Mouse (Mus musculus) limb, embryonic 14.5 days (tissue): ENCODE data around the gene Gm21962. TPM values are rescaled to one million over a fixed set of nuclear protein-coding genes. Genes with fewer than 3 reads are reported as not detected.

ENCODE experiments used
- ATAC-seq: fragments of 200-750 bp; cut with Nextera tagmentation; 2 replicates; pipeline ENCODE4 v1.8.0; 2017; ENCODE audit warnings: low read depth, moderate number of reproducible peaks, moderate TSS enrichment; ENCODE audit not compliant: low FRiP score
- DNase-seq: peaks from one replicate; pipeline ENCODE4 v3.0.0-alpha.2; 2015; ENCODE audit warnings: low spot score
- H3K27ac ChIP-seq: fragments of 300-500 bp; sonication (generic); replicated peaks from 2 replicates; pipeline ENCODE4 v1.5.1; 2014; ENCODE audit warnings: low read depth, mild to moderate bottlenecking, low read length, moderate library complexity, mixed read lengths
- H3K27me3 ChIP-seq: fragments of 300-500 bp; sonication (generic); 2 replicates; pipeline ENCODE4 v1.6.1; 2014; ENCODE audit warnings: low read length, mixed read lengths; ENCODE audit not compliant: control insufficient read depth, insufficient read depth
- H3K36me3 ChIP-seq: fragments of 300-500 bp; sonication (generic); 2 replicates; pipeline ENCODE4 v1.6.1; 2014; ENCODE audit warnings: mild to moderate bottlenecking, low read length, moderate library complexity, mixed read lengths; ENCODE audit not compliant: control insufficient read depth, insufficient read depth
- H3K4me1 ChIP-seq: fragments of 300-500 bp; sonication (generic); 2 replicates; pipeline ENCODE4 v1.6.1; 2014; ENCODE audit warnings: antibody characterized with exemption, low read length, mixed read lengths; ENCODE audit not compliant: control insufficient read depth, insufficient read depth
- H3K4me2 ChIP-seq: fragments of 300-500 bp; sonication (generic); replicated peaks from 2 replicates; pipeline ENCODE4 v1.6.1; 2014; ENCODE audit warnings: low read depth, mild to moderate bottlenecking, low read length, moderate library complexity; ENCODE audit not compliant: severe bottlenecking
- H3K4me3 ChIP-seq: fragments of 300-500 bp; sonication (generic); replicated peaks from 2 replicates; pipeline ENCODE4 v1.5.1; 2014; ENCODE audit warnings: low read length
- H3K9ac ChIP-seq: fragments of 300-500 bp; sonication (generic); 2 replicates; pipeline ENCODE4 v1.6.1; 2014; ENCODE audit warnings: mild to moderate bottlenecking, low read depth, low read length, moderate library complexity; ENCODE audit not compliant: severe bottlenecking
- H3K9me3 ChIP-seq: fragments of 300-500 bp; sonication (generic); 2 replicates; pipeline ENCODE4 v1.6.1; 2016; ENCODE audit warnings: low read length; ENCODE audit not compliant: control insufficient read depth
- POLR2A ChIP-seq: fragments of 200-500 bp; IDR thresholded peaks from 2 replicates; pipeline ENCODE4 v1.8.0; 2012; ENCODE audit warnings: inconsistent platforms, mild to moderate bottlenecking, moderate library complexity, borderline replicate concordance; ENCODE audit not compliant: insufficient read depth, insufficient read length; ENCODE audit errors: extremely low read depth
- WGBS: fragments of 180-500 bp; shearing (Covaris S2); extraction: QIAGEN DNeasy Blood & Tissue Kit; methylation state at CpG from one replicate; pipeline ENCODE4 v1.1.7; 2014; 5-methylcytosine and 5-hydroxymethylcytosine counted together
- polyA plus RNA-seq, 2 experiments: library from polyadenylated mRNA; depleted of rRNA in 1 of 2; stranded (reverse) in 1 of 2; unstranded in 1 of 2; fragments of >200 nt; fragmentation: Nextera tagmentation in 1 of 2; extraction: Ambion mirVana in 1 of 2; gene quantifications; 2 replicates each; pipeline versions ENCODE4 v1.2.1 to v1.2.3; 2012 to 2014

Gene Gm21962
- polyA plus RNA-seq, 2 experiments = not detected

DNA sequence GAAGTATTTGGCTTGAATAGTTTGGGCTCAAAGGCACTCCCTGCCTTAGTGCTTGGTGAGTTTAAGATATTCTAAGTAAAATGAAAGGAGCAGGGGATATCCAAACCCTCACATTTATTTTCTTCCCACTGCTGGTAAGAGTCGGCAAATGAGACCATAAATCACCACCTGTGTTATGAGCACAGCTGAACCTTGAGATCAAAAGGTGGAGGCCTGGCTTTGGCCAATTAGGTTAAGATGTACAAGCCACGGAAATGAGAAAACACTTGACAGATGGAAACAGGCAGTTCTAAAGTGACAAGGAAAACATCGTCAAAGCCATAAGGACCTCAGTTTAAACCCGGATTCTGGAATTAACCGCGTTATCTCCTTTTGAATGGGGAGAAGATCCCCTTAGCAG lies 26.4 kb upstream of the Gm21962 start:
- Histone ChIP-seq H3K27me3 (no peaks in the 10 kb centered on the region), H3K27ac (no peak overlapping the region), H3K4me2 (no peak overlapping the region), H3K4me1 (peaks cover 9% of the 10 kb centered on the region; the same call in 1 of the 2 replicates), H3K36me3 (no peaks in the 10 kb centered on the region), H3K9me3 (no peaks in the 10 kb centered on the region), H3K9ac (no peak overlapping the region), H3K4me3 (no peak overlapping the region)
- no peak for ATAC-seq
- TF ChIP-seq POLR2A = no peak
- 12% methylated on average over 6 of the region's 6 CpGs for WGBS
- no peak for DNase-seq

DNA sequence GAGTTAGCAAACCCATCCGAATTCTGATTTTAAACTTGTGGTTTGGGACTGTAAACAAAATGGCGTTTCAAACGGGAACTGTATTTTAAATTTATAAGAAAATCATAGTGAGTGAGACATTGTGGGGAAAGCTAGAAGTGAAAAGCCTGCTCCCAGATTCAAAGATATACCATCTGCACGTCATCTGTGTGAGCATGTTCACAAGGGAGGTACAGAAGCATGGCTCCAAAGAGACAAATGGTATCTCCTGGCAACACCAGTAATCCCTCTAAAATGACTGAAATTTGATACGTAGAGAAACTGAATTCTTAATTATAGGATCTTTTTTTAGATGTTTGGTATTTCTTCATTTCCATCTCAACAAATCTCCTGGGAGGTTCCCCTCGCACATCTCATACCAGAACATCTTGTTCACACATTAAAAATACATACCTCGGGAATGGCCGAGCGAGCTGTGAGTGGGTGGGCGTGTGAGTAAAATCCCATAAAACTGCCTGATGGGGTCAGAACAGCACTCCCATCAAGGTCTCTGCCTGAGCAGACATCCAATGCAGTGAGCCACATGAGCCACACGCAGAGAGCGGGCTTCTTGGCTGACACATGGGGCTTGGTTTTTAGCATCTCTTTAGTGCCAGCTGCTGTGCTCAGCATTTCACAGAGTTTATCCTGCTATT lies 23.8 kb upstream of the Gm21962 start:
- H3K4me3 ChIP-seq = no peak overlapping the region
- TF ChIP-seq POLR2A = no peak
- WGBS = 44% methylated on average over 12 of the region's 12 CpGs
- H3K36me3 ChIP-seq = no peaks in the 10 kb centered on the region
- H3K9me3 ChIP-seq = no peaks in the 10 kb centered on the region
- H3K27me3 ChIP-seq = no peaks in the 10 kb centered on the region
- H3K9ac ChIP-seq = no peak overlapping the region
- ATAC-seq (peak; percentile 83), DNase-seq (no peak)
- no peak overlapping the region for H3K27ac ChIP-seq
- H3K4me2 ChIP-seq = no peak overlapping the region
- H3K4me1 ChIP-seq = peaks cover 7% of the 10 kb centered on the region; the same call in 1 of the 2 replicates

DNA sequence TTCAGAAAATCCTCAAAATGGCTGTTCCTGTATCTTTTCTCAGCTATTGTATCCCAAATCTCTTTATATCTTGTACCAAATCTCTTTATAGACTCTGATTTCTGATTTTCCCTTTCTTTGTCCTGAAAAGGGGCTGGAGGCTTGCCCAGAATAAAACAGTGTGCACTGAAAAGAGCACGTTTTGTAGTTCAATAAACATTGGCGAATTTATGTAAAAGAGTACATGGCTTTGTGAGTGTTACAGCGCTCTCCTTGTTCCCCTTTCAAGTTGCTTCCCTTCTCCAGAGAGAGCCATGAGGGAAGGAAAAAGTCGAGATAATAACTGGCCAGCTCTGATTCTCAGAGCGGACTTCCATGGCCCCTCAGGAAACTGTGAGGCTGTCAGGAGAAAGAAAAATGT lies 22.2 kb upstream of the Gm21962 start:
- no peak overlapping the region for H3K4me2 ChIP-seq
- H3K9ac ChIP-seq = no peak overlapping the region
- H3K27ac ChIP-seq = no peak overlapping the region
- 62% methylated on average over 5 of the region's 5 CpGs for WGBS
- ATAC-seq (no peak), DNase-seq (no peak)
- no peaks in the 10 kb centered on the region for H3K36me3 ChIP-seq
- H3K4me3 ChIP-seq = no peak overlapping the region
- no peaks in the 10 kb centered on the region for H3K27me3 ChIP-seq
- TF ChIP-seq POLR2A = no peak
- no peaks in the 10 kb centered on the region for H3K9me3 ChIP-seq
- H3K4me1 ChIP-seq = peaks cover 7% of the 10 kb centered on the region; the same call in 1 of the 2 replicates

DNA sequence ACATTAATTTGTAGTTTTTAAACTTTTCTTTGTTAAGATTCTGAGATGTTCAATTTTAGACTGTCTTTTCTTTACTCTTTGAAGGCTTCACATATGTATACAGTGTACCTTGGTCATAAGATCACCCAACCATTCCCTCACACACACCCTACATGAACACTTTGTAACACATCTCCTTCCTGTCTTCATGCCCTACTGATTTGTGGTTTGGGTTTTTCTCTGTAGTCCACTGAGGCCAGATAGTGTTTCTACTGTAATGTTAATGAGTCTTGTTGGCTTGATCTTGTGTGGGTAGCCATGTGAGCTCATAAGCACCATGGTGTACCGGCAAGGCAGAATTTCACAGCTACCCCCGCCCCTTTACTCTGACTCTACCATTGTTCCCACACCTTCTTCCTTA lies 18.5 kb upstream of the Gm21962 start:
- DNase-seq (no peak), ATAC-seq (no peak)
- 92% methylated on average over 2 of the region's 2 CpGs for WGBS
- H3K27me3 ChIP-seq = no peaks in the 10 kb centered on the region
- no peak overlapping the region for H3K27ac ChIP-seq
- H3K4me3 ChIP-seq = no peak overlapping the region
- no peak overlapping the region for H3K4me2 ChIP-seq
- H3K9me3 ChIP-seq = no peaks in the 10 kb centered on the region
- H3K9ac ChIP-seq = no peak overlapping the region
- H3K4me1 ChIP-seq = peaks cover 2% of the 10 kb centered on the region; the same call in 1 of the 2 replicates
- no peak for TF ChIP-seq POLR2A
- H3K36me3 ChIP-seq = no peaks in the 10 kb centered on the region

DNA sequence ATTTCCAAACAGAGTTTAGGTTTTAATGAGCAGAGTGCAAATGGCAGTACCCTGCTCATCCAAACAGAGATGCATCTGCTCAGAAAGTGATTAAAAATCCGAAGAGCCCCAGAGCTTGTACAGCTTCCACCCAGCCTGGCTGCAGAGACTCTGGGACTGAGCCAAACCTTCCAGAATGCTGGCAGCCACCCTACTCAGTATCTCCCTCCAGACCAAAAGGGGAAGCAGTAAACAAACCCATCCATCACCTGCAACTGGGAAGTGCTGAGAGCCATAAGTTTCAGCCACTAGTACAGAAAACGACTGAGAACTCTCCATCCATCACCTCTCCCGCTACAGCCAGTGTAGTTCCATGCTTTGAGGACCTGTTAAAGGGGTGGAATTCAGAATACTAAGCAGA lies 9.6 kb downstream of the Gm21962 start:
- no peaks in the 10 kb centered on the region for H3K27me3 ChIP-seq
- no peaks in the 10 kb centered on the region for H3K9me3 ChIP-seq
- no peak for TF ChIP-seq POLR2A
- no peaks in the 10 kb centered on the region for H3K36me3 ChIP-seq
- ATAC-seq (no peak), DNase-seq (peak; percentile 27)
- no peak overlapping the region for H3K4me3 ChIP-seq
- H3K4me2 ChIP-seq = no peak overlapping the region
- no peak overlapping the region for H3K27ac ChIP-seq
- WGBS = 8% methylated on average over 3 of the region's 3 CpGs
- H3K4me1 ChIP-seq = no peaks in the 10 kb centered on the region
- H3K9ac ChIP-seq = no peak overlapping the region
